Mouse (Mus musculus): ENCODE measurements around the gene Zfp369. TPM values are rescaled to one million over a fixed set of nuclear protein-coding genes. Genes with fewer than 3 reads are reported as not detected.

Gene Zfp369
- 11.3 and 11.4 TPM in 2 replicates for polyA plus RNA-seq (2014; fragmentation: Nextera tagmentation; extraction: Ambion mirVana)

GRCm38 (mm10) chr13:65278383-65279341, at the start of gene Zfp369:
Zfp369 (plus strand) TSS chr13:65278814.
- no peaks in the 10 kb centered on the region for H3K36me3 ChIP-seq (ENCODE audit: control insufficient read depth, insufficient read depth, low read length)
- peaks cover 3% of the 10 kb centered on the region; the same call in 1 of the 2 replicates for H3K4me1 ChIP-seq (replicated peaks; ENCODE audit: control insufficient read depth, insufficient read depth, low read length)
- under 1% methylated on average over 50 of the region's 50 CpGs for WGBS
- peak within 1 kb of the TSS; percentile 76 for H3K4me3 ChIP-seq (ENCODE audit: low read depth, low read length)
- no peaks in the 10 kb centered on the region for H3K27me3 ChIP-seq (replicated peaks; ENCODE audit: control insufficient read depth, insufficient read depth, low read length)
- ATAC-seq (replicated peaks; ENCODE audit: low FRiP score), result peak; percentile 98
- peak within 1 kb of the TSS; percentile 79 for H3K4me2 ChIP-seq
- no peaks in the 10 kb centered on the region; the same call in 1 of the 2 replicates for H3K9me3 ChIP-seq (ENCODE audit: control insufficient read depth, low read length)
- H3K9ac ChIP-seq (ENCODE audit: low read depth, low read length), result peak within 1 kb of the TSS; percentile 69
- DNase-seq (ENCODE audit: low spot score), result peak; percentile 95
- H3K27ac ChIP-seq (ENCODE audit: low read depth, low read length), result peak within 1 kb of the TSS; percentile 34; the same call in 1 of the 2 replicates

- Histone ChIP-seq H3K4me3 (ENCODE audit: low read depth, low read length) (no peak overlapping the region), H3K4me2 (no peak overlapping the region), H3K27me3 (replicated peaks; ENCODE audit: control insufficient read depth, insufficient read depth, low read length) (no peaks in the 10 kb centered on the region), H3K27ac (ENCODE audit: low read depth, low read length) (no peak overlapping the region), H3K9ac (ENCODE audit: low read depth, low read length) (no peak overlapping the region), H3K4me1 (replicated peaks; ENCODE audit: control insufficient read depth, insufficient read depth, low read length) (no peaks in the 10 kb centered on the region; the same call in 1 of the 2 replicates), H3K9me3 (ENCODE audit: control insufficient read depth, low read length) (peaks cover 4% of the 10 kb centered on the region), H3K36me3 (ENCODE audit: control insufficient read depth, insufficient read depth, low read length) (no peaks in the 10 kb centered on the region)
- ATAC-seq (replicated peaks; ENCODE audit: low FRiP score) (no peak), DNase-seq (ENCODE audit: low spot score) (no peak)
- WGBS, result 71% methylated on average over 9 of the region's 9 CpGs
Measured at GRCm38 (mm10) chr13:65237211-65237610, 41.4 kb upstream of the Zfp369 start.

GRCm38 (mm10) chr13:65240509-65241098, 38.0 kb upstream of the Zfp369 start:
- H3K27ac ChIP-seq (ENCODE audit: low read depth, low read length), result peak overlapping the region; percentile 89
- DNase-seq (ENCODE audit: low spot score), result peak; percentile 91
- peak overlapping the region; percentile 87 for H3K4me2 ChIP-seq
- peaks cover 7% of the 10 kb centered on the region; the same call in 1 of the 2 replicates for H3K4me1 ChIP-seq (replicated peaks; ENCODE audit: control insufficient read depth, insufficient read depth, low read length)
- peak; percentile 89 for ATAC-seq (replicated peaks; ENCODE audit: low FRiP score)
- H3K4me3 ChIP-seq (ENCODE audit: low read depth, low read length), result peak overlapping the region; percentile 89
- H3K9ac ChIP-seq (ENCODE audit: low read depth, low read length), result peak overlapping the region; percentile 83
- H3K9me3 ChIP-seq (ENCODE audit: control insufficient read depth, low read length), result peaks cover 6% of the 10 kb centered on the region
- no peaks in the 10 kb centered on the region for H3K27me3 ChIP-seq (replicated peaks; ENCODE audit: control insufficient read depth, insufficient read depth, low read length)
- H3K36me3 ChIP-seq (ENCODE audit: control insufficient read depth, insufficient read depth, low read length), result peaks cover 2% of the 10 kb centered on the region
- 2% methylated on average over 28 of the region's 28 CpGs for WGBS

GRCm38 (mm10) chr13:65241099-65241626, 37.5 kb upstream of the Zfp369 start:
- peak overlapping the region; percentile 89 for H3K4me3 ChIP-seq (ENCODE audit: low read depth, low read length)
- peaks cover 7% of the 10 kb centered on the region; the same call in 1 of the 2 replicates for H3K4me1 ChIP-seq (replicated peaks; ENCODE audit: control insufficient read depth, insufficient read depth, low read length)
- peak overlapping the region; percentile 87 for H3K4me2 ChIP-seq
- peak; percentile 94 for DNase-seq (ENCODE audit: low spot score)
- peak overlapping the region; percentile 89 for H3K27ac ChIP-seq (ENCODE audit: low read depth, low read length)
- under 1% methylated on average over 45 of the region's 45 CpGs for WGBS
- peak overlapping the region; percentile 83 for H3K9ac ChIP-seq (ENCODE audit: low read depth, low read length)
- peaks cover 10% of the 10 kb centered on the region for H3K9me3 ChIP-seq (ENCODE audit: control insufficient read depth, low read length)
- H3K36me3 ChIP-seq (ENCODE audit: control insufficient read depth, insufficient read depth, low read length), result peaks cover 7% of the 10 kb centered on the region
- peak; percentile 80 for ATAC-seq (replicated peaks; ENCODE audit: low FRiP score)
- H3K27me3 ChIP-seq (replicated peaks; ENCODE audit: control insufficient read depth, insufficient read depth, low read length), result no peaks in the 10 kb centered on the region

- peak; percentile 30 for ATAC-seq (replicated peaks; ENCODE audit: low FRiP score)
- Histone ChIP-seq H3K4me2 (peak overlapping the region; percentile 87), H3K4me3 (ENCODE audit: low read depth, low read length) (peak overlapping the region; percentile 89), H3K36me3 (ENCODE audit: control insufficient read depth, insufficient read depth, low read length) (peaks cover 7% of the 10 kb centered on the region), H3K9me3 (ENCODE audit: control insufficient read depth, low read length) (peaks cover 10% of the 10 kb centered on the region), H3K4me1 (replicated peaks; ENCODE audit: control insufficient read depth, insufficient read depth, low read length) (peaks cover 7% of the 10 kb centered on the region; the same call in 1 of the 2 replicates), H3K27ac (ENCODE audit: low read depth, low read length) (peak overlapping the region; percentile 89), H3K9ac (ENCODE audit: low read depth, low read length) (peak overlapping the region; percentile 83), H3K27me3 (replicated peaks; ENCODE audit: control insufficient read depth, insufficient read depth, low read length) (no peaks in the 10 kb centered on the region)
- DNase-seq (ENCODE audit: low spot score), result peak; percentile 57
- WGBS, result 1% methylated on average over 51 of the region's 51 CpGs
Measured at GRCm38 (mm10) chr13:65241627-65242318, 36.8 kb upstream of the Zfp369 start.

- Histone ChIP-seq H3K4me3 (ENCODE audit: low read depth, low read length) (peak overlapping the region; percentile 89), H3K9ac (ENCODE audit: low read depth, low read length) (no peak overlapping the region; the same call in 1 of the 2 replicates), H3K4me1 (replicated peaks; ENCODE audit: control insufficient read depth, insufficient read depth, low read length) (peaks cover 7% of the 10 kb centered on the region; the same call in 1 of the 2 replicates), H3K36me3 (ENCODE audit: control insufficient read depth, insufficient read depth, low read length) (peaks cover 7% of the 10 kb centered on the region), H3K27ac (ENCODE audit: low read depth, low read length) (no peak overlapping the region; the same call in 1 of the 2 replicates), H3K9me3 (ENCODE audit: control insufficient read depth, low read length) (peaks cover 8% of the 10 kb centered on the region), H3K4me2 (peak overlapping the region; percentile 87), H3K27me3 (replicated peaks; ENCODE audit: control insufficient read depth, insufficient read depth, low read length) (no peaks in the 10 kb centered on the region)
- ATAC-seq (replicated peaks; ENCODE audit: low FRiP score) (no peak), DNase-seq (ENCODE audit: low spot score) (no peak)
- whole genome bisulfite sequencing, result 19% methylated on average over 27 of the region's 27 CpGs
Measured at GRCm38 (mm10) chr13:65242319-65242787, 36.3 kb upstream of the Zfp369 start.

- Histone ChIP-seq H3K4me3 (ENCODE audit: low read depth, low read length) (0 out of 2 replicates have a peak overlapping the region, but pooled peaks have one; percentile 89), H3K4me2 (no peak overlapping the region)
- ATAC-seq (replicated peaks; ENCODE audit: low FRiP score), result no peak
Measured at GRCm38 (mm10) chr13:65243273-65243672, 35.3 kb upstream of the Zfp369 start.

More at GRCm38 (mm10) chr13:65243273-65243672, 35.3 kb upstream of the Zfp369 start:
- Histone ChIP-seq H3K36me3 (ENCODE audit: control insufficient read depth, insufficient read depth, low read length) (peaks cover 14% of the 10 kb centered on the region), H3K9ac (ENCODE audit: low read depth, low read length) (no peak overlapping the region), H3K4me1 (replicated peaks; ENCODE audit: control insufficient read depth, insufficient read depth, low read length) (peaks cover 7% of the 10 kb centered on the region; the same call in 1 of the 2 replicates), H3K27me3 (replicated peaks; ENCODE audit: control insufficient read depth, insufficient read depth, low read length) (no peaks in the 10 kb centered on the region), H3K9me3 (ENCODE audit: control insufficient read depth, low read length) (peaks cover 7% of the 10 kb centered on the region; the same call in 1 of the 2 replicates), H3K27ac (ENCODE audit: low read depth, low read length) (no peak overlapping the region)
- 90% methylated on average over 4 of the region's 4 CpGs for WGBS
- DNase-seq (ENCODE audit: low spot score), result no peak
